ENCODE assay signal across 7 mouse cellular contexts in genomic region chr6:124755831-124756595, GRCm38 (mm10). TPM values are rescaled to one million over a fixed set of nuclear protein-coding genes. Genes with fewer than 3 reads are reported as not detected.
DNase-seq lines count a peak whose midpoint lies in the region; ATAC-seq and TF ChIP-seq lines count a peak whose summit lies in the region.

Gene Gm45234 (minus strand): TSS chr6:124756021.
Gene Atn1 (minus strand): TSS chr6:124756524.

- H3K9me3 ChIP-seq in intestine, embryonic 16.5 days (ENCODE audit: control insufficient read depth, low read length) = no peaks in the 10 kb centered on the region
- H3K9me3 ChIP-seq in liver, postnatal 0 days (ENCODE audit: low read length) = no peaks in the 10 kb centered on the region
- no peaks in the 10 kb centered on the region for H3K9me3 ChIP-seq in neural tube, embryonic 12.5 days

- peak within 1 kb of the TSS; percentile 93 for H3K9ac ChIP-seq in intestine, embryonic 16.5 days (ENCODE audit: low read depth, low read length)
- H3K9ac ChIP-seq in liver, postnatal 0 days (replicated peaks) = peak within 1 kb of the TSS; percentile 79
- H3K9ac ChIP-seq in neural tube, embryonic 12.5 days = peak within 1 kb of the TSS; percentile 97

- H3K27me3 ChIP-seq in intestine, embryonic 16.5 days (replicated peaks; ENCODE audit: control insufficient read depth, insufficient read depth, low read length) = no peaks in the 10 kb centered on the region
- H3K27me3 ChIP-seq in liver, postnatal 0 days (ENCODE audit: insufficient read depth, low read length) = peaks cover 22% of the 10 kb centered on the region
- H3K27me3 ChIP-seq in neural tube, embryonic 12.5 days (replicated peaks) = no peaks in the 10 kb centered on the region

- peak within 1 kb of the TSS; percentile 93 for H3K27ac ChIP-seq in intestine, embryonic 16.5 days (ENCODE audit: low read length)
- H3K27ac ChIP-seq in liver, postnatal 0 days (ENCODE audit: low read depth) = peak within 1 kb of the TSS; percentile 92
- peak within 1 kb of the TSS; percentile 97 for H3K27ac ChIP-seq in neural tube, embryonic 12.5 days

- peaks cover 45% of the 10 kb centered on the region for H3K4me1 ChIP-seq in intestine, embryonic 16.5 days (ENCODE audit: control insufficient read depth, insufficient read depth, low read length)
- H3K4me1 ChIP-seq in liver, postnatal 0 days (ENCODE audit: insufficient read depth) = peaks cover 32% of the 10 kb centered on the region
- H3K4me1 ChIP-seq in neural tube, embryonic 12.5 days = peaks cover 46% of the 10 kb centered on the region

- 1% methylated on average over 57 of the region's 100 CpGs for WGBS in intestine, embryonic 16.5 days
- WGBS in liver, postnatal 0 days (ENCODE audit: insufficient replicate concordance) = under 1% methylated on average over 52 of the region's 100 CpGs
- WGBS in neural tube, embryonic 12.5 days = under 1% methylated on average over 75 of the region's 100 CpGs

- H3K4me2 ChIP-seq in intestine, embryonic 16.5 days (ENCODE audit: low read depth, low read length) = peak within 1 kb of the TSS; percentile 78
- H3K4me2 ChIP-seq in liver, postnatal 0 days (ENCODE audit: low read depth, low read length) = peak within 1 kb of the TSS; percentile 88
- H3K4me2 ChIP-seq in neural tube, embryonic 12.5 days (replicated peaks) = peak within 1 kb of the TSS; percentile 75

- peak; percentile 68 for DNase-seq in CD4-positive, CD25-positive, alpha-beta regulatory T cell, adult 2 months (ENCODE audit: low read depth, low spot score)
- peak; percentile 85 for DNase-seq in NIH3T3 (ENCODE audit: low read depth)
- peak; percentile 63 to 76 for DNase-seq in cerebellum, postnatal 36 days
- DNase-seq in heart, adult 11 months = peak; percentile 99
- peak; percentile 73 for DNase-seq in liver, postnatal 0 days

- H3K36me3 ChIP-seq in intestine, embryonic 16.5 days (ENCODE audit: control insufficient read depth, insufficient read depth, low read length) = no peaks in the 10 kb centered on the region
- no peaks in the 10 kb centered on the region for H3K36me3 ChIP-seq in liver, postnatal 0 days (replicated peaks; ENCODE audit: insufficient read depth, low read length)
- 0 out of 2 replicates have a peak, but pooled peaks cover 3% of the 10 kb centered on the region for H3K36me3 ChIP-seq in neural tube, embryonic 12.5 days

- peak; percentile 60 for ATAC-seq in intestine, embryonic 16.5 days
- peak; percentile 66 for ATAC-seq in liver, postnatal 0 days
- ATAC-seq in neural tube, embryonic 12.5 days (ENCODE audit: low FRiP score, low read depth) = peak; percentile 74

- H3K4me3 ChIP-seq in intestine, embryonic 16.5 days (ENCODE audit: low read length) = peak within 1 kb of the TSS; percentile 75
- H3K4me3 ChIP-seq in liver, postnatal 0 days (ENCODE audit: low read depth, low read length) = peak within 1 kb of the TSS; percentile 72
- H3K4me3 ChIP-seq in neural tube, embryonic 12.5 days = peak within 1 kb of the TSS; percentile 87

- no peak for TF ChIP-seq EP300 in liver, postnatal 0 days (IDR thresholded peaks at IDR 0.05; ENCODE audit: low read depth)

- TF ChIP-seq CTCF in liver, postnatal 0 days (IDR thresholded peaks at IDR 0.05; ENCODE audit: low read depth) = no peak

RNA-seq across cellular contexts. Expression of gene Gm45234, which starts in this region (rescaled TPM):
- not detected in 2 replicates for polyA plus RNA-seq in intestine, embryonic 16.5 days (2015; fragmentation: Nextera tagmentation; extraction: Ambion mirVana)
- polyA plus RNA-seq in liver, postnatal 0 days (2015; fragmentation: Nextera tagmentation; extraction: Ambion mirVana) = not detected in 2 replicates
- polyA plus RNA-seq in neural tube, embryonic 12.5 days (2016; fragmentation: Nextera tagmentation; extraction: Ambion mirVana) = not detected in 2 replicates

RNA-seq across cellular contexts. Expression of gene Atn1, which starts in this region (rescaled TPM):
- polyA plus RNA-seq in intestine, embryonic 16.5 days (2015; fragmentation: Nextera tagmentation; extraction: Ambion mirVana) = 8.3 and 8.8 TPM in 2 replicates
- 1.8 and 1.9 TPM in 2 replicates for polyA plus RNA-seq in liver, postnatal 0 days (2015; fragmentation: Nextera tagmentation; extraction: Ambion mirVana)
- 16.8 and 17.4 TPM in 2 replicates for polyA plus RNA-seq in neural tube, embryonic 12.5 days (2016; fragmentation: Nextera tagmentation; extraction: Ambion mirVana)

Comparison
In these comparisons a context has a peak if more than half of its experiments do, and no peak if none do; other contexts are left out.
1. Peak in every context shown above with its lines: DNase-seq, ATAC-seq, H3K4me3 ChIP-seq and H3K27ac ChIP-seq.